Mouse (Mus musculus): ENCODE measurements around the gene Nhlh2. TPM values are rescaled to one million over a fixed set of nuclear protein-coding genes. Genes with fewer than 3 reads are reported as not detected.

The Nhlh2 gene
- total and polyA plus RNA-seq, 3 experiments, result not detected

DNA sequence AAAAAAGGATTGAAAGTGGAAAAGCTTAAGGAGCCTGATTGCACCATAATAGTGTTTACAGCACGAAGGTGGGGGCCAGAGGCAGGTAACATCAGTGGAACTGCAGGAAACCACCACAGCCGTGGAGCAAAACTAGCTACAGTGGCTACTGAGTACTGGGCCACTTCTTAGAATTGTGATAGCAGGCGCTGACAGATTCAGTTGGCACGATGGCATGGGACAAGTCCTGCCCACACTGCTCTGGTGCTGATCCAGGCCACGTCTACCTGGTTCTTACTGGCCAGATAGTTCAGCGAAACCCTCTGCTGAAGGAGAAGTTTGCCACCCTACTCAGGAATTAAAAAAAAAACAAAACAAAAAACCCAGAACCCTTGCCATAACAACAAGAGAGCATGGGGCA is 54.7 kb downstream of the Nhlh2 start:
- in situ Hi-C loops (cut with MboI; ENCODE audit: low pct_ligation_motif_present, low pct_unique_long_range_greater_than_20kb, low sequenced_read_pairs), result loop anchor here (25.0 kb wide), 1 partner anchor 177 kb away; no protein-coding TSS in a partner anchor
- dilution Hi-C loops (cut with MboI; ENCODE audit: extremely low pct_ligation_motif_present, extremely low pct_unique_long_range_greater_than_20kb, low sequenced_read_pairs), result no loop called here
- TF ChIP-seq TCF12 (IDR thresholded peaks at IDR 0.05; ENCODE audit: low read depth, low read length) (no peak), ETS1 (conservative IDR thresholded peaks at IDR 0.05; ENCODE audit: low read depth, low read length) (no peak), CTCF (conservative IDR thresholded peaks at IDR 0.05 in 1 of 2, IDR thresholded peaks at IDR 0.05 in 1 of 2; ENCODE audit: low read depth in 2 of 2, low read length in 2 of 2) (no peak), JUN (IDR thresholded peaks at IDR 0.05; ENCODE audit: insufficient read depth, low read depth, low read length) (no peak), USF1 (IDR thresholded peaks at IDR 0.05; ENCODE audit: low read depth, low read length) (no peak), ZC3H11A (IDR thresholded peaks at IDR 0.05; ENCODE audit: low read depth, low read length) (no peak), MYC (IDR thresholded peaks at IDR 0.05; ENCODE audit: low read depth, low read length) (no peak), ZKSCAN1 (IDR thresholded peaks at IDR 0.05; ENCODE audit: borderline replicate concordance, low read depth, low read length) (no peak), TBP (conservative IDR thresholded peaks at IDR 0.05; ENCODE audit: low read depth, low read length) (no peak), POLR2AphosphoS2 (IDR thresholded peaks at IDR 0.05; ENCODE audit: low read depth, low read length) (no peak), IRF4 (IDR thresholded peaks at IDR 0.05; ENCODE audit: low read depth, low read length) (no peak), GABPA (IDR thresholded peaks at IDR 0.05; ENCODE audit: insufficient replicate concordance, low read depth, low read length) (no peak), CHD1 (IDR thresholded peaks at IDR 0.05; ENCODE audit: low read depth, low read length) (no peak), MXI1 (IDR thresholded peaks at IDR 0.05; ENCODE audit: low read depth, low read length) (no peak), UBTF (IDR thresholded peaks at IDR 0.05; ENCODE audit: low read depth, low read length) (no peak)
- Histone ChIP-seq H3K9ac (ENCODE audit: insufficient read depth, low read depth) (no peak overlapping the region), H3K27me3 (replicated peaks) (no peaks in the 10 kb centered on the region), H3K36me3 (replicated peaks in 1 of 2; ENCODE audit: control insufficient read depth in 1 of 2, insufficient read depth in 1 of 2, low read length in 1 of 2) (no peaks in the 10 kb centered on the region), H3K9me3 (replicated peaks; ENCODE audit: low read length) (no peaks in the 10 kb centered on the region), H3K4me2 (ENCODE audit: insufficient read depth, low read depth, poor library complexity, severe bottlenecking) (no peak overlapping the region), H3K27ac (ENCODE audit: insufficient read depth, low read depth) (no peak overlapping the region), H3K79me2 (replicated peaks; ENCODE audit: control insufficient read depth, extremely low read depth, insufficient read depth, poor library complexity, severe bottlenecking) (no peaks in the 10 kb centered on the region), H3K4me1 (ENCODE audit: control insufficient read depth in 1 of 2, insufficient read depth in 2 of 2) (no peaks in the 10 kb centered on the region), H3K4me3 (replicated peaks in 1 of 3; ENCODE audit: low read depth in 2 of 3, low read length in 2 of 3, poor library complexity in 1 of 3) (no peak overlapping the region)
- no peak for DNase-seq (ENCODE audit: extremely low read depth)

Other genes starting within 250 kb of the Nhlh2 start
- gene Mab21l3, start 161.1 kb upstream of the Nhlh2 start, total RNA-seq (2012; rRNA removed), result 2.0 and 2.8 TPM in 2 replicates
- gene Mab21l3, start 161.1 kb upstream of the Nhlh2 start, total RNA-seq (2014; rRNA removed), result 3.4 and 3.5 TPM in 2 replicates
- gene Mab21l3, start 161.1 kb upstream of the Nhlh2 start, polyA plus RNA-seq (2012; ENCODE audit: insufficient read length, low read depth), result 1.9 and 2.1 TPM in 2 replicates
- gene Slc22a15, start 85.6 kb upstream of the Nhlh2 start, total RNA-seq (2012; rRNA removed), result 3.4 and 4.5 TPM in 2 replicates
- gene Slc22a15, start 85.6 kb upstream of the Nhlh2 start, total RNA-seq (2014; rRNA removed), result 1.6 and 1.8 TPM in 2 replicates
- gene Slc22a15, start 85.6 kb upstream of the Nhlh2 start, polyA plus RNA-seq (2012; ENCODE audit: insufficient read length, low read depth), result 7.4 and 7.6 TPM in 2 replicates
- gene Casq2, start 76.3 kb downstream of the Nhlh2 start, total RNA-seq (2012; rRNA removed), result not detected in 2 replicates
- not detected in 2 replicates for gene Casq2, start 76.3 kb downstream of the Nhlh2 start, total RNA-seq (2014; rRNA removed)
- not detected in 2 replicates for gene Casq2, start 76.3 kb downstream of the Nhlh2 start, polyA plus RNA-seq (2012; ENCODE audit: insufficient read length, low read depth)
- 0.04 TPM in 1 of 2 replicates, not detected in the other for gene Vangl1, start 194.6 kb downstream of the Nhlh2 start, total RNA-seq (2012; rRNA removed)
- not detected in 2 replicates for gene Vangl1, start 194.6 kb downstream of the Nhlh2 start, total RNA-seq (2014; rRNA removed)
- not detected in 2 replicates for gene Vangl1, start 194.6 kb downstream of the Nhlh2 start, polyA plus RNA-seq (2012; ENCODE audit: insufficient read length, low read depth)

All from CH12.LX (cell line).